Mouse (Mus musculus): ENCODE data around the gene Kcnk6. TPM values are rescaled to one million over a fixed set of nuclear protein-coding genes. Genes with fewer than 3 reads are reported as not detected.
"Not testable (repeated sequence)": the region's sequence is repeated elsewhere in the genome, so short reads cannot be mapped to it uniquely, and the experiment has no call there.

Gene Kcnk6
- polyA plus RNA-seq, 1 experiment from 2014 or later = 1.7 TPM

DNA sequence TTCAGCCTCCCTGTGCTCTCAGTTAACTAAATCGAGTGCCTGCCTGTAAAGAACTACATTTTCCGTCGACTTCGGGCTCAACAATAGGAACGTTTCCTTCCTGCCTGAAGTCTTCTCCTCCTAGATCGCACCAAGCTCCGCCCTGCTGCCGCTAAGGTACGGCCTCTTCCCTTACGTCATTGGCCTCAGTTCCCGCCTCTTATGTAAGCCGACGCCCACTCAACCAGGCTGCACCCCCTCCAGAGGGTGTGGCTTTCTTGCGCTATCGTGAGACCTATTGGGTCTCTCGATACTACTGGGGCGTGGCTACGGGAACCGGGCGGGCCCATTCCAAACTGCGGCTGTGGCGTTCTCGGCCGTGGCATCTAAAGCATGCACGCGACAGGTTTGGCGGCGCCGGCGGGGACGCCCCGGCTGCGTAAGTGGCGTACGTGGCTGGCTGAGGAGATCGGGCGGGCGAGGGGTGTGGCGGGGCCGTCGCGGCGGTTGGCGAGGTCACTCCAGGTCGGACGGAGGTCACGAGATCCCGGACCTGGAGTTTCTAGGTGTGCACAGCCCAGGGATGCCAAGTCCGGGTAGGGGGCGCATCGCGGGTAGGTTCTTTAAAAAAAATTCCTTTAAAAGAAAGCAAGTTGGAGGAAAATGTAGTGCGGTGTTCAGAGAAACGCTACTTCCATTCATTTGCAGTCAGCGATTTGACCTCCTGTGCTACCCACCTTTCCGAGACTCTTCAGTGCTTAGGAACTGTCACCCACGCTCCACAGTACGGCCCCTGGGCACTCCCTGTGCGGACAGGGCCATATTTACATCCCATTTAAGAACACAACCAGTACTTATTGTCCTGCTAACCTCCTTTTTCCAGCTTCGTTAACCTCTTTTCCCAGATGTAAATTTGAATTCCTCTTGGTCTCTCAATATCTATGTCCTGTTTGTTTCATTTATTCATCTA, 6.0 kb upstream of the Kcnk6 start, which contains the start of gene Yif1b:
Gene Yif1b, plus strand, starts transcription at position 311 of the 949 bp plus-strand sequence.
- Histone ChIP-seq H3K4me1 (peaks cover 11% of the 10 kb centered on the region; the same call in 1 of the 2 replicates), H3K27me3 (ENCODE audit: insufficient read depth, poor library complexity, severe bottlenecking) (peaks cover 7% of the 10 kb centered on the region; the same call in 1 of the 2 replicates), H3K36me3 (peaks cover 5% of the 10 kb centered on the region; the same call in 1 of the 2 replicates), H3K9me3 (no peaks in the 10 kb centered on the region), H3K27ac (peak within 1 kb of the TSS; percentile 86), H3K4me3 (peak within 1 kb of the TSS; percentile 65)
- DNase-seq (ENCODE audit: low spot score) = peak; percentile 100
- under 1% methylated on average over 60 of the region's 60 CpGs for WGBS

DNA sequence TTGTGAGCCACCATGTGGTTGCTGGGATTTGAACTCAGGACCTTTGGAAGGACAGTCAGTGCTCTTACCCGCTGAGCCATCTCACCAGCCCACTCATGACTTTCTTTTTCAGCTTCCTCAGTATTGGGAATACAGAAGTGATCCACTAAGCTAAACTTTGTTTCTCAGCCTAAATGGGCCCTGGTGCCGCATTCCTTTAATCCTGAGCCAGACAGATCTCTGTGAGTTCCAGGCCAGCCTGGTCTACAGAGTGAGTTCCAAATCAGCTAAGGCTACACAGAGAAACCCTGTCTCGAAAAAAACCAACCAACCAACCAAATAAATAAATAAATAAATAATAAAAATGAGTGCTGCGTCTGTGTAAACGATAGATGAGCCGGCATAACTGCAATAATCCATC, 5.3 kb upstream of the Kcnk6 start:
- Histone ChIP-seq H3K27me3 (ENCODE audit: insufficient read depth, poor library complexity, severe bottlenecking) (peaks cover 14% of the 10 kb centered on the region), H3K27ac (peak overlapping the region; percentile 86), H3K4me1 (peaks cover 11% of the 10 kb centered on the region; the same call in 1 of the 2 replicates), H3K4me3 (peak overlapping the region; percentile 65)
- not testable (repeated sequence) for H3K9me3 ChIP-seq; DNase-seq (ENCODE audit: low spot score); H3K36me3 ChIP-seq
- 30% methylated on average over 6 of the region's 6 CpGs for WGBS

DNA sequence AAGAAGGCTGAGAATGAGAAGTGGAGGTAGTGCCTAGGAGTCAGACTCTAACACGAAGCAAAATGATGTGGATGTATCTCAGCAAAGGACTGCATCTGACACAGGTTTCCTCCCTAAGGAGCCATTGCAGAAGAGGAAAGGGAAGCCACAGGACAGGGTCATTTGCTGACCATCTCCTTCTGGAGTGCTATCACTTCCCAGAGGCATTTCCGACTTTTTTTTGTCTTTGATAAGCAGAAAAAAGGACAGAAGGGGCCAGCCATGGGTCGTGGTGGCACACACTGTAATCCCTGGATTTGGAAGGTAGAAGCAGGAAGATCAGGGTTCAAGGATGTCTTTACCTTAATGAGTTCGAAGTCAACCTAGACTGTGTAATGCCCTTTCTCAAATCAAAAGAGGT, 4.3 kb upstream of the Kcnk6 start:
- WGBS = 67% methylated on average over 4 of the region's 4 CpGs
- no peaks in the 10 kb centered on the region for H3K9me3 ChIP-seq
- H3K27me3 ChIP-seq (ENCODE audit: insufficient read depth, poor library complexity, severe bottlenecking) = peaks cover 24% of the 10 kb centered on the region
- H3K36me3 ChIP-seq = peaks cover 5% of the 10 kb centered on the region; the same call in 1 of the 2 replicates
- H3K27ac ChIP-seq = no peak overlapping the region
- DNase-seq (ENCODE audit: low spot score) = no peak
- H3K4me3 ChIP-seq = no peak overlapping the region
- peaks cover 20% of the 10 kb centered on the region for H3K4me1 ChIP-seq

DNA sequence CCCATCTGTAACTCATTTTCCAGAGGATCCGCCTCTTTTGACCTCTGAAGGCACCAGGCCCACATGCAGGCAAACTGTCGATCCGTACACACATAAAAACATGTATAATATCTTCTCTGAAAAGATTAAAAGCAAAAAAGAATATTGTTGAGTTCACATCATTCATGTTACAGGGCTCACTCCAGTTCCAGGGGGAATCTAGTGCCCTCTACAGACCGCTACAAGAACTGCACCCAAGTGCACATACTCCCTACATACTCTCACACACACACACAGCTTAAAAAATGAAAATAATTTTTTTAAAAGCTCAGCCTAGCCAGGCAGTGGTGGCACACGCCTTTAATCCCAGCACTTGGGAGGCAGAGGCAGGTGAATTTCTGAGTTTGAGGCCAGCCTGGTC, 2.3 kb upstream of the Kcnk6 start:
- Histone ChIP-seq H3K27ac (0 out of 2 replicates have a peak overlapping the region, but pooled peaks have one; percentile 33), H3K36me3 (no peaks in the 10 kb centered on the region), H3K4me3 (no peak overlapping the region), H3K27me3 (ENCODE audit: insufficient read depth, poor library complexity, severe bottlenecking) (peaks cover 38% of the 10 kb centered on the region), H3K4me1 (peaks cover 19% of the 10 kb centered on the region), H3K9me3 (no peaks in the 10 kb centered on the region)
- DNase-seq (ENCODE audit: low spot score) = no peak
- 74% methylated on average over 5 of the region's 5 CpGs for WGBS

DNA sequence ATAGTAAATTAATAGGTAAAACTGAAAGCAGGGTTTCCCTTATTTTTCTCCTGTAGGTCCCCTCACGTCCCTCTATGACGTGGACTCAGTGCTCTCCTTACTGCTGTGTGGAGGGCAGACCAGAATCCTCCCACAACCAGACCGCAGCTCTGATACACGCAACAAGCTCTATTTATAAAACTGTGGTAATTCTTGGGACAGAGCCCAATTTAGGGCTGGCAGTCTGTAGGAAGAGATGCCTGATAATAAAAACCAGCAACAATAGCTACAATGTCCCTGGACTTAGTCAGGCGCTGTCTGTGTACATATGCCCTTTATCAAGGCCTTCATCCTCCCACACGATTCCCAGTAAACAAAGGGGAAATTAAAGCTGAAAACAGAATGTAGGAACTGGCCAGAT, 1.4 kb upstream of the Kcnk6 start:
- Histone ChIP-seq H3K27ac (no peak overlapping the region), H3K4me3 (no peak overlapping the region), H3K4me1 (peaks cover 16% of the 10 kb centered on the region), H3K36me3 (no peaks in the 10 kb centered on the region), H3K9me3 (no peaks in the 10 kb centered on the region), H3K27me3 (ENCODE audit: insufficient read depth, poor library complexity, severe bottlenecking) (peaks cover 45% of the 10 kb centered on the region)
- no peak for DNase-seq (ENCODE audit: low spot score)
- WGBS = 60% methylated on average over 6 of the region's 6 CpGs

DNA sequence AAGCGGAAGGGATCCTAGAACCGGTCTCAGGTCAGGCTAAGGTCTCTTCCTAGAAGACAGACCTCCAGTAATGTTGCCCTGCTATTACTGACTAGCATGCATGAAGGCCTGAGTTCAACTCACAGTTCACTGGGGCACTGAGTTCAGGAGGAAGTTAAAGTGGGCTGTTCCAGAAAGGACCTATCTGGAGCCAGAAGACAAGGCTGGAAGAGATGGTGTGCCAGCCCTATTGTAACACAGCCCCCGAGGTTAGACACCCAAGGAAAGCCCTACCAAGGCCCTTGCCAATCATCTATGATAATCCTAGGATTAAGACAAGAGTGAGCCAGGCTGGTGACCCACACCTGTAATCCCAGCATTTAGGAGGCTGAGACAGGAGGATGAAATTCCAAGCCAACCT, 798 bp downstream of the Kcnk6 start:
- DNase-seq (ENCODE audit: low spot score) = no peak
- 0 out of 2 replicates have a peak overlapping the region, but pooled peaks have one; percentile 89 for H3K27ac ChIP-seq
- WGBS = 33% methylated on average over 3 of the region's 3 CpGs
- H3K4me3 ChIP-seq = peak overlapping the region; percentile 69
- no peaks in the 10 kb centered on the region for H3K9me3 ChIP-seq
- H3K27me3 ChIP-seq (ENCODE audit: insufficient read depth, poor library complexity, severe bottlenecking) = peaks cover 45% of the 10 kb centered on the region
- H3K4me1 ChIP-seq = peaks cover 15% of the 10 kb centered on the region
- H3K36me3 ChIP-seq = no peaks in the 10 kb centered on the region

DNA sequence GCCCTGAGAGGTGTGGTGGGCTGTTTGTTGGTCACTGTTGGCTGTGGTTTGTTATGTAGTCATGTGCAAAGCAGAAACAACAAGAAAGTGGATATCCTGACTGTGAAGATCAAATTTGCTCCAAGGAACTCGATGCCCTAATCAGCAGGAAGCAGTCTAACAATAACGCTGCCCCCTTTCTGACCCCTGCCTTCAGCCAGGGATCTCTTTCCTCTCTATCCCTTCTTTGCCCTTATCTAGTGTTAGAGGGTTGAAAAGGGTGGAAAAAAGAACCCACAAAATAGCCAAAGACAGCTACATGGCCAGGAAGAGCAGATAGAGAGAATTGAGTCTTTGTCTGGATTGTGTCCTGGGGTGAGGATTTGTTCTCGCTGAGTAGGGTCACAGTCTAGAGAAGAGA, 1.8 kb downstream of the Kcnk6 start:
- Histone ChIP-seq H3K9me3 (no peaks in the 10 kb centered on the region), H3K4me3 (no peak overlapping the region), H3K27ac (no peak overlapping the region), H3K36me3 (no peaks in the 10 kb centered on the region), H3K4me1 (peaks cover 17% of the 10 kb centered on the region), H3K27me3 (ENCODE audit: insufficient read depth, poor library complexity, severe bottlenecking) (peaks cover 45% of the 10 kb centered on the region)
- no peak for DNase-seq (ENCODE audit: low spot score)
- 31% methylated on average over 3 of the region's 3 CpGs for WGBS

DNA sequence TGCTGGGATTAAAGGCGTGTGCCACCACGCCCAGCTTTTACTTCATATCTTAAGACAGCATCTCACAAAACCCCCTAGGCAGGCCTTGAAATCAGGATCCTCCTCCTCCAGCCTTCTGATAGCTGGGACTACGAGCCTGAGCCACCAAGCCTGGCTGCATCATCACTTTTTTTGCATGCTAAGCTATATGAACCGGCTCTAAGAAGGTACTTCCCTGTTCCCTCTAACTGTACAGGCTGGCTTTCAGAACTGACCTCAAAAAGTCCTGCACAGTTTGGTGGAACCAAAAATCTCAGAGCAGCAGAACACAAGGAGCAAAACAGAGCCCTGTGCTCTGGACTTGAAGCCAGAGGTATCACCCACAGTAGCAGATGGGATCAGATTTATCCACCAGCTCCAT, 4.1 kb downstream of the Kcnk6 start:
- Histone ChIP-seq H3K36me3 (no peaks in the 10 kb centered on the region; the same call in 1 of the 2 replicates), H3K4me1 (peaks cover 26% of the 10 kb centered on the region), H3K27me3 (ENCODE audit: insufficient read depth, poor library complexity, severe bottlenecking) (peaks cover 41% of the 10 kb centered on the region), H3K27ac (no peak overlapping the region), H3K4me3 (no peak overlapping the region), H3K9me3 (no peaks in the 10 kb centered on the region)
- 73% methylated on average over 4 of the region's 4 CpGs for WGBS
- no peak for DNase-seq (ENCODE audit: low spot score)

DNA sequence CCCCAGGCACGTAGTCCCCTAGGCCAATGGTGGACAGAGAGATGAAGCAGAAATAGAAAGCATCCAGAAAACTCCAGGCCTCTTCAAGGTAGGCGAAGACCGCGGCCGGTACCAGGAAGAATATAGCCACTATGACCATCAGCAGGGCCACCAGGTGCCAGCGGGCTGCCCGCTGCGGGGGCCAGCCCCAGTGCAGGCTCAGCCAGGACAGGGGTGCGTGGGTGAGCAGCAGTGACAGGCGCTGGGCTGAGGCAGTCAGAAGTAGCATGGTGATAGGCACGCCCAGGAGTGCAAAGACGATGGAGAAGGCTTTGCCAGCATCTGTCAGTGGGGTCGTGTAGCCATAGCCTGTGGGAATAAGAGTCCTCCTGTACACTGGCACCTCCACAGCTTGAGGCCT, 6.8 kb downstream of the Kcnk6 start:
- DNase-seq (ENCODE audit: low spot score) = no peak
- peaks cover 3% of the 10 kb centered on the region; the same call in 1 of the 2 replicates for H3K36me3 ChIP-seq
- peaks cover 17% of the 10 kb centered on the region for H3K4me1 ChIP-seq
- 65% methylated on average over 13 of the region's 13 CpGs for WGBS
- H3K9me3 ChIP-seq = no peaks in the 10 kb centered on the region
- peaks cover 14% of the 10 kb centered on the region for H3K27me3 ChIP-seq (ENCODE audit: insufficient read depth, poor library complexity, severe bottlenecking)
- peak overlapping the region; percentile 27; the same call in 1 of the 2 replicates for H3K4me3 ChIP-seq
- H3K27ac ChIP-seq = peak overlapping the region; percentile 30; the same call in 1 of the 2 replicates

DNA sequence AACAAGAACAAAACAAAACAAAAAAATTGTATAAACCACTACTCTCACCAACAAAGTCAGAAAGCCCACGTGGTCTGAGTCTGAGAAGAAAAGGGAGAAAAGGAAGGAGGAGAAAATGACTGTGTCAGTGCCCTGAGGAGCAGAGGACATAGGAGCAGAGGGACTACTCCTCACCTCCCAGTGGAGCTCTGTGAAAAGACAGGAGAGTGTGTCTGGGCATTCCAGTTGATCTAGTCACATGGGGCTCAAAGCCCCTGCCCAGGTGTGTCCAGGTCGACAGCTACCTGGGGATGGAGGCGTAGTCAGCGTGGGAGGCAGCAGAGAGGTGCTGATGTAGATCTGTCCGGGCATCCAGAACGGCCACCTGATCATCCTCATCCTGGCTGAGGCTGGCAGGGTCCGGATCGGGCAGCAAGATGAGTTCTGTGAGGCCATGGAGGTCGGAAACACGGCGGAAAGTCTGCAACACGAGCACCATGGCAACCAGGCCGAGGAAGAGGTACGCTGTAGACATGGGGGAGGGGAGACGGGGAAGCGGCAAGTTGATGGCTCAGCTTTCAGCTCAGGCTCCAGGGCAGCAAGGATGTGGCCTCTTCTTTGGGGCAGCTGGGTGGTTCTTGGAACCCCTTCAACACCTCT, 7.4 kb downstream of the Kcnk6 start:
- peaks cover 4% of the 10 kb centered on the region for H3K9me3 ChIP-seq
- H3K4me1 ChIP-seq = peaks cover 17% of the 10 kb centered on the region
- peak overlapping the region; percentile 30; the same call in 1 of the 2 replicates for H3K27ac ChIP-seq
- peaks cover 5% of the 10 kb centered on the region; the same call in 1 of the 2 replicates for H3K36me3 ChIP-seq
- peak overlapping the region; percentile 27 for H3K4me3 ChIP-seq
- DNase-seq (ENCODE audit: low spot score) = no peak
- peaks cover 13% of the 10 kb centered on the region for H3K27me3 ChIP-seq (ENCODE audit: insufficient read depth, poor library complexity, severe bottlenecking)
- 16% methylated on average over 16 of the region's 16 CpGs for WGBS

DNA sequence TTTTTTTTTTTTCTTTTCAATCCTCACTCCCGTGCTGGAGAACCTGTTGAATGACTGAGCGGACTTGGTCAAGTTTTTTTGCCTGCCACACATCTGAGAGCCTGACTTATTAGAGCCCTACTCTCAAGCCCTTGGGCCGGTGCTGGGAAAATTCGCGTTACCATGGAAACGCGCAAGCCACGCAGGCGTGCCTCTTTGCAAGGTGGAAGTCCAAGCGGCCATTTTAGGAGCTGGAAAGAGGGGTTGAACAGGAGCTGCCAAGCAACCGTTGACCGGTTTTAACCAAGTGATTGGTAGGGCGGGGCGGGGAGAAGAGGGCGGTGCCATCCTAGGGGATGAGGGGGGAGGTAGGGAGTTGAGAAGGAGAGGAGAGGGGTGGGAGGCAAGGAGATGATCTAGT, 17.5 kb downstream of the Kcnk6 start:
- H3K4me1 ChIP-seq = peaks cover 14% of the 10 kb centered on the region
- 38% methylated on average over 15 of the region's 15 CpGs for WGBS
- peaks cover 15% of the 10 kb centered on the region for H3K9me3 ChIP-seq
- no peak for DNase-seq (ENCODE audit: low spot score)
- H3K27ac ChIP-seq = no peak overlapping the region
- no peak overlapping the region for H3K4me3 ChIP-seq
- peaks cover 21% of the 10 kb centered on the region for H3K27me3 ChIP-seq (ENCODE audit: insufficient read depth, poor library complexity, severe bottlenecking)
- H3K36me3 ChIP-seq = peaks cover 10% of the 10 kb centered on the region; the same call in 1 of the 2 replicates

DNA sequence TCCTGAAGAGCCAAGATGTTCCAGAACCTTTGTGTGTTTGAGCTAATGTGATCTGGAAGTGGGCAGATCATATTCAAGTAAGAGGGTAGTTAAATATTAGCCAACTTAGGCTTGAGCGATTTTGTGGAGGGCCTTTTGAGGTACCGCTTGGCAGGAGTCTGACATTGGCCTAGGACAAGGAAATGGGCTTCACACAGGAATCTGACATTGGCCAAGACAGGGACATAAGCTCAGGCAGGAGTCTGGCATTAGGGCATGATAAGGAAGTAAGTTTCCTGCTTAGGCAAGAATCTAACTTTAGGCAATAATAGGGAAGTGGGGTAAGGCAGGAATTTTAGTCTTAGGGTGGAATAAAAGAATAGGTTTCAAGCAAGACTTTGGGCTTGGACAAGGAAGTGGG, 18.1 kb downstream of the Kcnk6 start:
- H3K4me3 ChIP-seq = no peak overlapping the region
- DNase-seq (ENCODE audit: low spot score) = no peak

More for the DNA sequence above, 18.1 kb downstream of the Kcnk6 start:
- Histone ChIP-seq H3K27me3 (ENCODE audit: insufficient read depth, poor library complexity, severe bottlenecking) (peaks cover 21% of the 10 kb centered on the region), H3K4me1 (peaks cover 14% of the 10 kb centered on the region), H3K36me3 (peaks cover 4% of the 10 kb centered on the region; the same call in 1 of the 2 replicates), H3K27ac (no peak overlapping the region), H3K9me3 (peaks cover 10% of the 10 kb centered on the region; the same call in 1 of the 2 replicates)
- WGBS = 58% methylated on average over 2 of the region's 2 CpGs

Measured in heart, embryonic 10.5 days (tissue).